Mouse (Mus musculus) megakaryocyte-erythroid progenitor cell, adult 5-6 weeks (primary cell): Measurements from ENCODE around the gene Kif16b. TPM values are rescaled to one million over a fixed set of nuclear protein-coding genes. Genes with fewer than 3 reads are reported as not detected.

Experiments
- ATAC-seq: replicated peaks from 2 replicates; pipeline ENCODE4 v1.8.0; 2016; ENCODE audit warnings: mild to moderate bottlenecking, inconsistent platforms; ENCODE audit not compliant: severe bottlenecking, poor library complexity, low FRiP score, low TSS enrichment
- total RNA-seq, 2 experiments: library from RNA; stranded (forward) in 1 of 2; stranded (reverse) in 1 of 2; fragments of 200-1000, 215-1000 nt in 1 of 2; fragments of >200 nt in 1 of 2; fragmentation: Nextera tagmentation in 1 of 2; gene quantifications; 2 replicates each; pipeline ENCODE4 v1.2.3; 2014 to 2017

Gene Kif16b
- total RNA-seq, 2 experiments from 2014 or later: 9.2 to 13.7 TPM

- ATAC-seq: no peak
These were observed 22.0 kb downstream of the Kif16b start for GRCm38 (mm10) chr2:142879257-142879818.

- ATAC-seq: no peak
These were observed 24.7 kb downstream of the Kif16b start for GRCm38 (mm10) chr2:142876636-142877035.

GRCm38 (mm10) chr2:142875936-142876335 is 25.4 kb downstream of the Kif16b start:
- ATAC-seq: no peak

- 0 out of 2 replicates have a peak, but pooled peaks have one; percentile 46 for ATAC-seq
These were observed 26.8 kb downstream of the Kif16b start for GRCm38 (mm10) chr2:142874562-142874961.

GRCm38 (mm10) chr2:142870055-142870454 is 31.3 kb downstream of the Kif16b start:
- no peak for ATAC-seq

GRCm38 (mm10) chr2:142867481-142867880 is 33.9 kb downstream of the Kif16b start:
- no peak for ATAC-seq

GRCm38 (mm10) chr2:142860994-142861393 is 40.3 kb downstream of the Kif16b start:
- no peak for ATAC-seq

GRCm38 (mm10) chr2:142859452-142859851 is 41.9 kb downstream of the Kif16b start:
- ATAC-seq: peak; percentile 92

GRCm38 (mm10) chr2:142838775-142839174 is 62.6 kb downstream of the Kif16b start:
- ATAC-seq: no peak

- no peak for ATAC-seq
These were observed 63.2 kb downstream of the Kif16b start for GRCm38 (mm10) chr2:142838118-142838517.

- no peak for ATAC-seq
These were observed 66.6 kb downstream of the Kif16b start for GRCm38 (mm10) chr2:142834751-142835150.

GRCm38 (mm10) chr2:142832617-142833422 is 68.5 kb downstream of the Kif16b start:
- ATAC-seq: no peak

GRCm38 (mm10) chr2:142813033-142813432 is 88.3 kb downstream of the Kif16b start:
- peak; percentile 87 for ATAC-seq

- no peak for ATAC-seq
These were observed 97.4 kb downstream of the Kif16b start for GRCm38 (mm10) chr2:142803760-142804448.

- ATAC-seq: no peak
These were observed 104.0 kb downstream of the Kif16b start for GRCm38 (mm10) chr2:142797310-142797709.

- ATAC-seq: peak; percentile 92
These were observed 126.0 kb downstream of the Kif16b start for GRCm38 (mm10) chr2:142775358-142775757.

- ATAC-seq: 0 out of 2 replicates have a peak, but pooled peaks have one; percentile 20
These were observed 126.6 kb downstream of the Kif16b start for GRCm38 (mm10) chr2:142774752-142775151.

GRCm38 (mm10) chr2:142769647-142770121 is 131.6 kb downstream of the Kif16b start:
- no peak for ATAC-seq

- ATAC-seq: no peak
These were observed 137.1 kb downstream of the Kif16b start for GRCm38 (mm10) chr2:142764276-142764675.

GRCm38 (mm10) chr2:142760843-142761242 is 140.5 kb downstream of the Kif16b start:
- no peak for ATAC-seq
